Mouse (Mus musculus) ES-E14 (cell line): Measurements from ENCODE around the gene Oaz1. TPM values are rescaled to one million over a fixed set of nuclear protein-coding genes. Genes with fewer than 3 reads are reported as not detected.

ENCODE experiments used
- DNase-seq: peaks from one replicate; pipeline ENCODE4 v3.0.0-alpha.2; 2013; ENCODE audit warnings: low read depth, low spot score
- H3K27ac ChIP-seq: 2 replicates; pipeline ENCODE4 v1.5.1; 2012; ENCODE audit warnings: low read depth, mild to moderate bottlenecking, low read length, moderate library complexity, mixed read lengths; ENCODE audit not compliant: poor library complexity, insufficient read depth, severe bottlenecking
- H3K36me3 ChIP-seq: 2 replicates; pipeline ENCODE4 v1.6.1; 2012; ENCODE audit warnings: mild to moderate bottlenecking, low read length, moderate library complexity, mixed read lengths; ENCODE audit not compliant: control insufficient read depth, poor library complexity, insufficient read depth, severe bottlenecking
- H3K4me1 ChIP-seq, 2 experiments: fragments of 150-350 bp in 1 of 2; sonication (generic) in 1 of 2; 2 replicates each; pipeline ENCODE4 v1.6.1; 2012; ENCODE audit warnings: low read length in 2 of 2, mild to moderate bottlenecking in 1 of 2, mixed read lengths in 1 of 2; ENCODE audit not compliant: control insufficient read depth in 2 of 2, insufficient read depth in 2 of 2, poor library complexity in 1 of 2
- H3K4me3 ChIP-seq, 2 experiments: fragments of 150-350 bp in 1 of 2; sonication (generic) in 1 of 2; 2 replicates each; pipeline ENCODE4 v1.5.1; 2012; ENCODE audit warnings: low read length in 2 of 2, low read depth in 1 of 2, mild to moderate bottlenecking in 1 of 2, mixed read lengths in 1 of 2; ENCODE audit not compliant: insufficient read depth in 1 of 2, poor library complexity in 1 of 2, severe bottlenecking in 1 of 2
- H3K9ac ChIP-seq: 2 replicates; pipeline ENCODE4 v1.6.1; 2012; ENCODE audit warnings: low read depth, mild to moderate bottlenecking, low read length, mixed read lengths; ENCODE audit not compliant: poor library complexity, insufficient read depth, severe bottlenecking
- H3K9me3 ChIP-seq: fragments of 150-350 bp; sonication (generic); 2 replicates; pipeline ENCODE4 v1.6.1; 2012; ENCODE audit warnings: low read depth, mild to moderate bottlenecking, low read length; ENCODE audit not compliant: control insufficient read depth, insufficient read depth
- CHD2 ChIP-seq: IDR thresholded peaks from 2 replicates; pipeline ENCODE4 v1.6.1; 2014; ENCODE audit warnings: mild to moderate bottlenecking, low read depth, low read length, inconsistent platforms
- HCFC1 ChIP-seq: IDR thresholded peaks from 2 replicates; pipeline ENCODE4 v1.6.1; 2012; ENCODE audit warnings: low read length, inconsistent platforms, borderline replicate concordance; ENCODE audit not compliant: insufficient read depth
- MAFK ChIP-seq: IDR thresholded peaks from 2 replicates; pipeline ENCODE4 v1.6.1; 2014; ENCODE audit warnings: mild to moderate bottlenecking, low read depth, low read length, inconsistent platforms; ENCODE audit not compliant: insufficient read depth
- ZC3H11A ChIP-seq: IDR thresholded peaks from 2 replicates; pipeline ENCODE4 v1.6.1; 2012; ENCODE audit warnings: low read depth, mild to moderate bottlenecking, inconsistent platforms, low read length, borderline replicate concordance
- ZNF384 ChIP-seq: IDR thresholded peaks from 2 replicates; pipeline ENCODE4 v1.6.1; 2012; ENCODE audit warnings: low read depth, low read length, inconsistent platforms
- in situ Hi-C, 2 experiments: fragments of 600-800 bp; cut with MboI; formaldehyde crosslinking; loops; one replicate each; pipeline ENCODE4 v1.15.1; 2025; ENCODE audit warnings: low sequenced_read_pairs in 2 of 2, inconsistent platforms in 1 of 2; ENCODE audit not compliant: unreplicated experiment in 2 of 2
- total RNA-seq: library from RNA; depleted of rRNA; stranded (reverse); fragments of 300-350 nt; gene quantifications from 2 replicates; pipeline ENCODE4 v1.2.3, GENCODE M21; 2012

Gene Oaz1
- total RNA-seq, 1 experiment = 823 TPM

GRCm38 (mm10) chr10:80808099-80808984 is 18.1 kb upstream of the Oaz1 start:
- TF ChIP-seq MAFK (no peak), ZNF384 (no peak), CHD2 (no peak), HCFC1 (no peak), ZC3H11A (no peak)
- Histone ChIP-seq H3K36me3 (peaks cover 21% of the 10 kb centered on the region), H3K4me3 (peak overlapping the region; percentile 34 to 48; a peak in 2 of 4 replicates), H3K9ac (peak overlapping the region; percentile 34), H3K27ac (no peak overlapping the region), H3K4me1 (peaks cover 10 to 17% of the 10 kb centered on the region in 2 experiments; a peak in 3 of 4 replicates), H3K9me3 (no peaks in the 10 kb centered on the region)
- DNase-seq = no peak
- in situ Hi-C loops = no loop called here

GRCm38 (mm10) chr10:80808985-80809632 is 17.3 kb upstream of the Oaz1 start:
- peaks cover 10 to 17% of the 10 kb centered on the region in 2 experiments; a peak in 3 of 4 replicates for H3K4me1 ChIP-seq
- peak overlapping the region; percentile 34 to 48; a peak in 3 of 4 replicates for H3K4me3 ChIP-seq
- no peak for TF ChIP-seq MAFK
- TF ChIP-seq CHD2 = no peak
- no peak for TF ChIP-seq ZNF384
- TF ChIP-seq HCFC1 = no peak
- no peak for TF ChIP-seq ZC3H11A
- H3K9ac ChIP-seq = peak overlapping the region; percentile 34; the same call in 1 of the 2 replicates
- H3K36me3 ChIP-seq = peaks cover 13% of the 10 kb centered on the region
- no peak overlapping the region for H3K27ac ChIP-seq
- in situ Hi-C loops = no loop called here
- DNase-seq = no peak
- H3K9me3 ChIP-seq = no peaks in the 10 kb centered on the region

- DNase-seq = no peak
- H3K9me3 ChIP-seq = no peaks in the 10 kb centered on the region
- H3K27ac ChIP-seq = no peak overlapping the region
- H3K36me3 ChIP-seq = peaks cover 3% of the 10 kb centered on the region; the same call in 1 of the 2 replicates
- peak overlapping the region; percentile 45 to 51 for H3K4me3 ChIP-seq
- TF ChIP-seq ZC3H11A = no peak
- no peak for TF ChIP-seq MAFK
- TF ChIP-seq ZNF384 = no peak
- TF ChIP-seq HCFC1 = no peak
- TF ChIP-seq CHD2 = no peak
- peaks cover 10 to 12% of the 10 kb centered on the region in 2 experiments; a peak in 3 of 4 replicates for H3K4me1 ChIP-seq
- H3K9ac ChIP-seq = 0 out of 2 replicates have a peak overlapping the region, but pooled peaks have one; percentile 36
- in situ Hi-C loops = no loop called here
Measured at GRCm38 (mm10) chr10:80810084-80810483, 16.4 kb upstream of the Oaz1 start.

- DNase-seq = no peak
- TF ChIP-seq MAFK (no peak), ZNF384 (no peak), ZC3H11A (no peak), CHD2 (no peak), HCFC1 (no peak)
- no peaks in the 10 kb centered on the region for H3K36me3 ChIP-seq
- in situ Hi-C loops = no loop called here
- no peak overlapping the region for H3K27ac ChIP-seq
- H3K9ac ChIP-seq = no peak overlapping the region
- peaks cover 10% of the 10 kb centered on the region in 2 experiments; a peak in 3 of 4 replicates for H3K4me1 ChIP-seq
- H3K4me3 ChIP-seq = no peak overlapping the region
- H3K9me3 ChIP-seq = no peaks in the 10 kb centered on the region
Measured at GRCm38 (mm10) chr10:80812391-80813041, 13.9 kb upstream of the Oaz1 start.
